Mouse (Mus musculus): ENCODE measurements around the gene Sult4a1. TPM values are rescaled to one million over a fixed set of nuclear protein-coding genes. Genes with fewer than 3 reads are reported as not detected.
A peak's percentile ranks its signal among the peaks of the same experiment; 100 is the strongest.

Gene Sult4a1
- total and polyA plus RNA-seq, 3 experiments = 0.20 to 0.86 TPM; not detected in 1

GRCm38 (mm10) chr15:84133440-84133839, 27.9 kb upstream of the Sult4a1 start:
- peak; percentile 51 to 84 for DNase-seq
- no peaks in the 10 kb centered on the region for H3K79me2 ChIP-seq (replicated peaks; ENCODE audit: control insufficient read depth, insufficient read depth, low read length)
- TF ChIP-seq EP300 (IDR thresholded peaks at IDR 0.05; ENCODE audit: insufficient read depth, low read depth, low read length) = peak; percentile 99
- TF ChIP-seq POLR2A (IDR thresholded peaks at IDR 0.05; ENCODE audit: insufficient read depth, low read depth, low read length) = no peak
- H3K4me3 ChIP-seq = no peak overlapping the region
- intact Hi-C loops (cut with DNase I) = loop anchor here (5.0 kb wide), 2 partner anchors 59 to 119 kb away; partner anchors contain the start of gene Samm50
- no peaks in the 10 kb centered on the region for H3K36me3 ChIP-seq (ENCODE audit: control insufficient read depth, insufficient read depth, low read length)
- H3K9ac ChIP-seq (ENCODE audit: low read depth, low read length) = no peak overlapping the region
- no peaks in the 10 kb centered on the region for H3K27me3 ChIP-seq (ENCODE audit: control insufficient read depth, insufficient read depth, low read length)
- WGBS = 43% methylated on average over 4 of the region's 4 CpGs
- H3K27ac ChIP-seq = peak overlapping the region; percentile 80
- peaks cover 6% of the 10 kb centered on the region for H3K4me1 ChIP-seq (ENCODE audit: control insufficient read depth, insufficient read depth, low read length)

- no peak overlapping the region for H3K4me3 ChIP-seq
- 61% methylated on average over 7 of the region's 7 CpGs for WGBS
- TF ChIP-seq EP300 (IDR thresholded peaks at IDR 0.05; ENCODE audit: insufficient read depth, low read depth, low read length) (peak; percentile 48; the same call in 1 of the 2 replicates), POLR2A (IDR thresholded peaks at IDR 0.05; ENCODE audit: insufficient read depth, low read depth, low read length) (0 out of 2 replicates have a peak, but pooled peaks have one; percentile 19), CTCF (IDR thresholded peaks at IDR 0.05) (no peak)
- peak; percentile 62 to 83 for DNase-seq
- H3K36me3 ChIP-seq (ENCODE audit: control insufficient read depth, insufficient read depth, low read length) = no peaks in the 10 kb centered on the region
- peak overlapping the region; percentile 87 for H3K27ac ChIP-seq
- peaks cover 6% of the 10 kb centered on the region for H3K4me1 ChIP-seq (ENCODE audit: control insufficient read depth, insufficient read depth, low read length)
- H3K79me2 ChIP-seq (replicated peaks; ENCODE audit: control insufficient read depth, insufficient read depth, low read length) = no peaks in the 10 kb centered on the region
- H3K27me3 ChIP-seq (ENCODE audit: control insufficient read depth, insufficient read depth, low read length) = no peaks in the 10 kb centered on the region
- no peak overlapping the region for H3K9ac ChIP-seq (ENCODE audit: low read depth, low read length)
- intact Hi-C loops (cut with DNase I) = loop anchor here (5.0 kb wide), 2 partner anchors 60 to 120 kb away; partner anchors contain the start of gene Samm50
Observed at GRCm38 (mm10) chr15:84131971-84132370, 26.4 kb upstream of the Sult4a1 start.

- Histone ChIP-seq H3K27me3 (ENCODE audit: control insufficient read depth, insufficient read depth, low read length) (no peaks in the 10 kb centered on the region), H3K36me3 (ENCODE audit: control insufficient read depth, insufficient read depth, low read length) (no peaks in the 10 kb centered on the region), H3K4me1 (ENCODE audit: control insufficient read depth, insufficient read depth, low read length) (peaks cover 6% of the 10 kb centered on the region), H3K27ac (peak overlapping the region; percentile 87), H3K4me3 (peak overlapping the region; percentile 22; the same call in 1 of the 2 replicates), H3K79me2 (replicated peaks; ENCODE audit: control insufficient read depth, insufficient read depth, low read length) (no peaks in the 10 kb centered on the region), H3K9ac (ENCODE audit: low read depth, low read length) (no peak overlapping the region; the same call in 1 of the 2 replicates)
- WGBS = 20% methylated on average over 16 of the region's 16 CpGs
- peak; percentile 72 to 89 for DNase-seq
- TF ChIP-seq EP300 (IDR thresholded peaks at IDR 0.05; ENCODE audit: insufficient read depth, low read depth, low read length) (peak; percentile 77; the same call in 1 of the 2 replicates), POLR2A (IDR thresholded peaks at IDR 0.05; ENCODE audit: insufficient read depth, low read depth, low read length) (no peak)
- intact Hi-C loops (cut with DNase I) = loop anchor here (5.0 kb wide), 2 partner anchors 61 to 121 kb away; partner anchors contain the start of gene Samm50
Observed at GRCm38 (mm10) chr15:84131096-84131786, 25.7 kb upstream of the Sult4a1 start.

GRCm38 (mm10) chr15:84126871-84127270, 21.3 kb upstream of the Sult4a1 start:
- Histone ChIP-seq H3K27ac (no peak overlapping the region), H3K27me3 (ENCODE audit: control insufficient read depth, insufficient read depth, low read length) (no peaks in the 10 kb centered on the region), H3K36me3 (ENCODE audit: control insufficient read depth, insufficient read depth, low read length) (no peaks in the 10 kb centered on the region), H3K4me1 (ENCODE audit: control insufficient read depth, insufficient read depth, low read length) (no peaks in the 10 kb centered on the region; the same call in none of the 2 replicates), H3K9ac (ENCODE audit: low read depth, low read length) (no peak overlapping the region), H3K4me3 (no peak overlapping the region), H3K79me2 (replicated peaks; ENCODE audit: control insufficient read depth, insufficient read depth, low read length) (no peaks in the 10 kb centered on the region)
- intact Hi-C loops (cut with DNase I) = no loop called here
- DNase-seq = no peak
- no peak for TF ChIP-seq EP300 (IDR thresholded peaks at IDR 0.05; ENCODE audit: insufficient read depth, low read depth, low read length)
- 34% methylated on average over 5 of the region's 5 CpGs for WGBS

- Histone ChIP-seq H3K4me3 (no peak overlapping the region), H3K27me3 (ENCODE audit: control insufficient read depth, insufficient read depth, low read length) (no peaks in the 10 kb centered on the region), H3K27ac (no peak overlapping the region), H3K79me2 (replicated peaks; ENCODE audit: control insufficient read depth, insufficient read depth, low read length) (no peaks in the 10 kb centered on the region), H3K9ac (ENCODE audit: low read depth, low read length) (no peak overlapping the region), H3K36me3 (ENCODE audit: control insufficient read depth, insufficient read depth, low read length) (no peaks in the 10 kb centered on the region), H3K4me1 (ENCODE audit: control insufficient read depth, insufficient read depth, low read length) (no peaks in the 10 kb centered on the region; the same call in none of the 2 replicates)
- no peak for DNase-seq
- WGBS = 56% methylated on average over 4 of the region's 4 CpGs
- no peak for TF ChIP-seq CTCF (IDR thresholded peaks at IDR 0.05)
- TF ChIP-seq EP300 (IDR thresholded peaks at IDR 0.05; ENCODE audit: insufficient read depth, low read depth, low read length) = no peak
- TF ChIP-seq POLR2A (IDR thresholded peaks at IDR 0.05; ENCODE audit: insufficient read depth, low read depth, low read length) = no peak
- intact Hi-C loops (cut with DNase I) = no loop called here
Observed at GRCm38 (mm10) chr15:84126447-84126846, 20.9 kb upstream of the Sult4a1 start.

GRCm38 (mm10) chr15:84124086-84124485, 18.5 kb upstream of the Sult4a1 start:
- no peaks in the 10 kb centered on the region for H3K4me1 ChIP-seq (ENCODE audit: control insufficient read depth, insufficient read depth, low read length)
- H3K36me3 ChIP-seq (ENCODE audit: control insufficient read depth, insufficient read depth, low read length) = no peaks in the 10 kb centered on the region
- no peak overlapping the region for H3K4me3 ChIP-seq
- H3K9ac ChIP-seq (ENCODE audit: low read depth, low read length) = no peak overlapping the region
- intact Hi-C loops (cut with DNase I) = loop anchor here (5.0 kb wide), 2 partner anchors 43 to 488 kb away; partner anchors contain the start of gene Pnpla3
- 53% methylated on average over 7 of the region's 7 CpGs for WGBS
- DNase-seq = peak in 1 of 2 experiments; percentile 26
- H3K27me3 ChIP-seq (ENCODE audit: control insufficient read depth, insufficient read depth, low read length) = no peaks in the 10 kb centered on the region
- H3K27ac ChIP-seq = no peak overlapping the region
- H3K79me2 ChIP-seq (replicated peaks; ENCODE audit: control insufficient read depth, insufficient read depth, low read length) = no peaks in the 10 kb centered on the region
- peak; percentile 61 for TF ChIP-seq CTCF (IDR thresholded peaks at IDR 0.05)
- no peak for TF ChIP-seq EP300 (IDR thresholded peaks at IDR 0.05; ENCODE audit: insufficient read depth, low read depth, low read length)
- no peak for TF ChIP-seq POLR2A (IDR thresholded peaks at IDR 0.05; ENCODE audit: insufficient read depth, low read depth, low read length)

All from heart, adult 2 months (tissue).